ENCODE assay signal across 10 mouse cellular contexts in the genomic region with DNA sequence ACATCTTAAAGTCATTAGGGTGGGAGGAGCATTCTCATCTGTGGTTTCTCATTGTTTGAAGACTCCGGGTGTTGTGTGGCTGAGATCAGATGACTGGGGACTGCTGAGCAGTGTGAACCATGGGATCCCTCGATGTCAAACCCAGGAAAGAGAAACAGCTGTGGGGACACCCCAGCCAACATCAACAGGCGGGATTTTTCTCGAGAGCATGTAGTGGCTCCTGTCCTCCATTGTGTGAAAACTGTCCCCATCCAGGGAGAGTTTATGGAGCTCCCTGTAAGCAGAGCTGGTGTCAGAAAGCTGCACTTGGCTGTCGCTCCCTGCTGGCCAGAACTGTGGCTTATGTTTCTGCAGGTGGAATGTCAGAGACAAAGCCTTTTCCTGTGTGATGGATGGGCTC.
DNase-seq lines count a peak whose midpoint lies in the region; ATAC-seq and TF ChIP-seq lines count a peak whose summit lies in the region.
"Had no signal": no experiment of that assay in that cellular context is flagged by ENCODE, and none has a peak within 500 bp of the region (broad histone marks: within the 10 kb centered on the region; RNA-seq: fewer than 3 reads in every experiment).

No protein-coding gene starts in this region.

- H3K27me3 ChIP-seq in lung, embryonic 14.5 days (ENCODE audit: insufficient read depth, low read length) = no peaks in the 10 kb centered on the region
- H3K27me3 ChIP-seq in heart, embryonic 16.5 days (ENCODE audit: control insufficient read depth, insufficient read depth, low read length) = 0 out of 2 replicates have a peak, but pooled peaks cover 3% of the 10 kb centered on the region
- H3K27me3 ChIP-seq in myocyte (ENCODE audit: control insufficient read depth, insufficient read depth, insufficient read length) = no peaks in the 10 kb centered on the region

- no peaks in the 10 kb centered on the region for H3K36me3 ChIP-seq in lung, embryonic 14.5 days (ENCODE audit: insufficient read depth)
- H3K36me3 ChIP-seq in heart, embryonic 16.5 days (ENCODE audit: control insufficient read depth, insufficient read depth) = no peaks in the 10 kb centered on the region
- no peaks in the 10 kb centered on the region for H3K36me3 ChIP-seq in myocyte (ENCODE audit: control insufficient read depth, insufficient read depth)
- H3K36me3 ChIP-seq: liver, embryonic 12.5 days had no signal

- H3ac ChIP-seq in myocyte (ENCODE audit: control insufficient read depth, insufficient read length) = no peak overlapping the region

- 0 out of 2 replicates have a peak overlapping the region, but pooled peaks have one; percentile 42 for H3K27ac ChIP-seq in lung, embryonic 14.5 days (ENCODE audit: low read depth)
- H3K27ac ChIP-seq in heart, embryonic 16.5 days (ENCODE audit: low read length) = no peak overlapping the region
- H3K27ac ChIP-seq: liver, embryonic 12.5 days had no signal

- WGBS in lung, embryonic 14.5 days = 14% methylated on average over 5 of the region's 5 CpGs
- 27% methylated on average over 5 of the region's 5 CpGs for WGBS in heart, embryonic 16.5 days

- peak; percentile 77 for ATAC-seq in lung, embryonic 14.5 days (ENCODE audit: insufficient read depth)
- peak; percentile 55; the same call in 1 of the 2 replicates for ATAC-seq in heart, embryonic 16.5 days (replicated peaks; ENCODE audit: extremely low read depth, insufficient read depth, low FRiP score)
- no peak for ATAC-seq in megakaryocyte progenitor cell, adult 5-6 weeks (replicated peaks; ENCODE audit: poor library complexity)
- ATAC-seq: activated CD4-positive, CD25-positive, alpha-beta regulatory T cell, adult 4 months; liver, embryonic 12.5 days had no signal

- no peak for TF ChIP-seq POLR2A in myocyte (IDR thresholded peaks at IDR 0.05; ENCODE audit: insufficient read length, low read depth)

- no peak overlapping the region for H3K4me2 ChIP-seq in lung, embryonic 14.5 days
- no peak overlapping the region for H3K4me2 ChIP-seq in heart, embryonic 16.5 days (ENCODE audit: low read depth, low read length)
- peak overlapping the region; percentile 21 for H3K4me2 ChIP-seq in myocyte (ENCODE audit: low read depth)
- H3K4me2 ChIP-seq: liver, embryonic 12.5 days had no signal

- peak; percentile 54 for DNase-seq in embryo, embryonic 11 days
- DNase-seq in embryo, embryonic 9.5 days (ENCODE audit: extremely low spot score) = no peak
- peak; percentile 74 for DNase-seq in lung, embryonic 14.5 days
- DNase-seq in lung, postnatal 36 days = no peak
- no peak for DNase-seq in urinary bladder, postnatal 14 days (ENCODE audit: low spot score)

- H3K4me3 ChIP-seq in lung, embryonic 14.5 days (ENCODE audit: low read depth, low read length) = no peak overlapping the region
- no peak overlapping the region for H3K4me3 ChIP-seq in heart, embryonic 16.5 days (ENCODE audit: low read length)
- H3K4me3 ChIP-seq in myocyte = no peak overlapping the region
- H3K4me3 ChIP-seq: liver, embryonic 12.5 days had no signal

- no peaks in the 10 kb centered on the region for H3K79me2 ChIP-seq in myocyte (ENCODE audit: control insufficient read depth, insufficient read depth)

- peaks cover 27% of the 10 kb centered on the region for H3K4me1 ChIP-seq in lung, embryonic 14.5 days (ENCODE audit: insufficient read depth)
- peaks cover 9% of the 10 kb centered on the region; the same call in 1 of the 2 replicates for H3K4me1 ChIP-seq in heart, embryonic 16.5 days (ENCODE audit: control insufficient read depth, insufficient read depth, low read length)

- TF ChIP-seq CTCF in lung, embryonic 14.5 days (IDR thresholded peaks at IDR 0.05; ENCODE audit: low read depth) = peak; percentile 30; the same call in 1 of the 2 replicates

- no peak overlapping the region for H3K9ac ChIP-seq in lung, embryonic 14.5 days
- H3K9ac ChIP-seq in heart, embryonic 16.5 days (ENCODE audit: low read length) = no peak overlapping the region
- H3K9ac ChIP-seq: liver, embryonic 12.5 days had no signal

- no peaks in the 10 kb centered on the region for H3K9me3 ChIP-seq in lung, embryonic 14.5 days (ENCODE audit: low read depth, low read length)
- peaks cover 6% of the 10 kb centered on the region; the same call in 1 of the 2 replicates for H3K9me3 ChIP-seq in heart, embryonic 16.5 days (replicated peaks; ENCODE audit: control insufficient read depth, low read length)

TF ChIP-seq in myocyte, 11 proteins besides CTCF, POLR2A, EP300 and RAD21:
- TF ChIP-seq E2F4 (IDR thresholded peaks at IDR 0.05; ENCODE audit: insufficient read depth) = no peak
- peak in 1 of 3 experiments; percentile 79 for TF ChIP-seq MYOG (IDR thresholded peaks at IDR 0.05; ENCODE audit: control insufficient read depth in 1 of 3, insufficient read depth in 1 of 3, insufficient read length in 2 of 3, low read depth in 2 of 3)
- TF ChIP-seq TCF12 (IDR thresholded peaks at IDR 0.05; ENCODE audit: insufficient read depth, poor library complexity, severe bottlenecking) = no peak

Comparison
In these comparisons a context has a peak if more than half of its experiments do, and no peak if none do; other contexts are left out.
1. DNase-seq: peak in embryo, embryonic 11 days (single experiment) and lung, embryonic 14.5 days (single experiment); none in embryo, embryonic 9.5 days (single experiment), lung, postnatal 36 days (single experiment) and urinary bladder, postnatal 14 days (single experiment).